Mouse (Mus musculus) R1 (cell line): ENCODE results near the gene Pigx.
A peak's percentile ranks its signal among the peaks of the same experiment; 100 is the strongest.

Source experiments
- DNase-seq: peaks from one replicate; pipeline ENCODE4 v3.0.0-alpha.2; 2018; ENCODE audit warnings: low read depth, low spot score

Pigx gene

GRCm38 (mm10) chr16:32099638-32100150, at the start of gene Pigx, which contains the start of gene Cep19:
TSS of gene Pigx (minus strand) at chr16:32099740.
TSS of gene Cep19 (plus strand) at chr16:32099800.
- peak; percentile 96 for DNase-seq

- peak; percentile 34 for DNase-seq
Observed at GRCm38 (mm10) chr16:32147589-32148207, 48.2 kb upstream of the Pigx start.

GRCm38 (mm10) chr16:32144592-32144991, 45.1 kb upstream of the Pigx start:
- DNase-seq = no peak

- DNase-seq = peak; percentile 20
Observed at GRCm38 (mm10) chr16:32143766-32144165, 44.2 kb upstream of the Pigx start.

- DNase-seq = no peak
Observed at GRCm38 (mm10) chr16:32138954-32139353, 39.4 kb upstream of the Pigx start.

GRCm38 (mm10) chr16:32135842-32136357, 36.4 kb upstream of the Pigx start:
- peak; percentile 92 for DNase-seq

GRCm38 (mm10) chr16:32133148-32133547, 33.6 kb upstream of the Pigx start:
- no peak for DNase-seq

- DNase-seq = peak; percentile 91
Observed at GRCm38 (mm10) chr16:32130190-32130826, 30.8 kb upstream of the Pigx start.

- DNase-seq = no peak
Observed at GRCm38 (mm10) chr16:32129449-32130189, 30.1 kb upstream of the Pigx start.

- DNase-seq = no peak
Observed at GRCm38 (mm10) chr16:32127046-32127445, 27.5 kb upstream of the Pigx start.

GRCm38 (mm10) chr16:32125364-32125763, 25.8 kb upstream of the Pigx start:
- DNase-seq = peak; percentile 85

GRCm38 (mm10) chr16:32124444-32125335, 25.1 kb upstream of the Pigx start:
- peak; percentile 82 for DNase-seq

- DNase-seq = peak; percentile 60
Observed at GRCm38 (mm10) chr16:32124020-32124419, 24.5 kb upstream of the Pigx start.

- peak; percentile 61 for DNase-seq
Observed at GRCm38 (mm10) chr16:32120454-32120853, 20.9 kb upstream of the Pigx start.

- peak; percentile 69 for DNase-seq
Observed at GRCm38 (mm10) chr16:32116186-32116585, 16.6 kb upstream of the Pigx start.

GRCm38 (mm10) chr16:32115781-32116180, 16.2 kb upstream of the Pigx start:
- DNase-seq = no peak

GRCm38 (mm10) chr16:32114968-32115695, 15.6 kb upstream of the Pigx start:
- peak; percentile 80 for DNase-seq

- DNase-seq = peak; percentile 39
Observed at GRCm38 (mm10) chr16:32114406-32114805, 14.9 kb upstream of the Pigx start.

GRCm38 (mm10) chr16:32113541-32114218, 14.1 kb upstream of the Pigx start:
- peak; percentile 78 for DNase-seq
